Mouse (Mus musculus): ENCODE results near the gene Kmt2e. TPM values are rescaled to one million over a fixed set of nuclear protein-coding genes. Genes with fewer than 3 reads are reported as not detected.

The Kmt2e gene
- total RNA-seq, 2 experiments from 2014 or later: 20.5 to 24.2 TPM

DNA sequence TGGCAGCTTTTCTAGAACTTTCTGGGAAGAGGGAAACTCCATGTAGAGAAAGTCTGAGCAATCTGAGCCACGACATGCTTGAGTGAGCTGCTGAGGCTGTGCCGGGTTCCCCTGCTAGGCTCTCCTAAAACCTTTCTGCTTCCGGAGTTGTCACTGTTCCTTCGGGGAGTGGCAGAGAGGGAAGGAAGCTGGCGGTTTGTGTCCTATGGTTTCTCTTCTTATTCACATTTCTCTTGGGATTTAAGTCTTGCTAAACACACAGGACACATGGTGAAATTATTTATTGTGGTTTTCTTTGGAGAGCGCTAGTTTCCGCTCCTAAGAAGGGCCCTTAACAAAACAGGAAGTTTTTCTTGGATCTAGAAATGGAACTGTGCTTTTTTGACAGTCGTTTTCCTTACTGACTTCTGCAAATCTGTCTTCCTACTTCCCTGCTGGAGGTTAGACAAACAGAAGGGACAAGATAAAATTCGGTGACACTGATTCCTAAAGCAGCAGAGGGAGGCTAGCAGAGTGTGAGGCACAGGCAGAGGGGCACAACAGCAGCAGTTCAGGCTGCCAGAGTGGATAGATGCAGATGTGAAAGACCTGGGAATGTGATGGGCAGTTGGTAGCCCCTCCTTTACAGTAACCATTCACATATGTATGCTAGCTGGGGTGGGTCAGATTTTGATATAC, 24.1 kb upstream of the Kmt2e start:
- no peak for DNase-seq

DNA sequence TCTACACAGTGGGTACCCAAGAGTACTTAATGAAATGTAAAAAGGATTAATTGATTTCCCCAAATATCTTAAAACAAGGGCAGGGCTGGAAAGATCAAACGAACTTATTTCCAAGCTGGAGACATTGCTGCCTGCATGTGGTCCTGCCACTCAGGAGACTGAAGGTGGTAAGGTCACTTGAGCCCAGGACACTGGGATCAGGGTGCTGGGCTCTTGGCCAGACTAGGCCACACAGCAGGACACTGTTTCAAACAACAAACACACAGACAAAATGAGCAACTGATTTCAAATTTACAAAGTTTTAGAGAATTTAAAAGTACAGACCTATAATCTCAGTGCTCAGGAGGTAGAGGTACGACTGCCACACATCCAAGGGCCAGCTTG, 23.5 kb upstream of the Kmt2e start:
- peak; percentile 59 for DNase-seq

DNA sequence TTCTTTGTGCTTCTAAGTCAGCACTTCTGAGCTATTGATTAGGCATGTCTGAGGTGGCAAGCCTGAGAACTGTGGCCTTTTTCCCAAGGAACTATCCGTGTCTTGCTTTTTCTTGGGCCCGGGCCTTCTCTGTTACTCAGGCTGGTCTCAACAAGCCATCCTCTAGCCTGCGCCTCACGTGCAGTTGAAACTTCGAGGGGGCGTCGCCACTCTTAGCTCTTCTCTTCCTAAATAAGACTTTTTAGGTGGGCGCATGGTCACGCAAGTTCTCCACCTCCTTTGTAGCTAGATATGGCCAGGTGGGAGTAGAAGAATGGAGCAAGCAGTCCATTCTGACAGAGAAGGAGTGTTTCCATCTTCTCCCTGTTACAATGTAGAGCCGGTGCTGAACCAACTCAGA, 22.6 kb upstream of the Kmt2e start:
- DNase-seq: no peak

DNA sequence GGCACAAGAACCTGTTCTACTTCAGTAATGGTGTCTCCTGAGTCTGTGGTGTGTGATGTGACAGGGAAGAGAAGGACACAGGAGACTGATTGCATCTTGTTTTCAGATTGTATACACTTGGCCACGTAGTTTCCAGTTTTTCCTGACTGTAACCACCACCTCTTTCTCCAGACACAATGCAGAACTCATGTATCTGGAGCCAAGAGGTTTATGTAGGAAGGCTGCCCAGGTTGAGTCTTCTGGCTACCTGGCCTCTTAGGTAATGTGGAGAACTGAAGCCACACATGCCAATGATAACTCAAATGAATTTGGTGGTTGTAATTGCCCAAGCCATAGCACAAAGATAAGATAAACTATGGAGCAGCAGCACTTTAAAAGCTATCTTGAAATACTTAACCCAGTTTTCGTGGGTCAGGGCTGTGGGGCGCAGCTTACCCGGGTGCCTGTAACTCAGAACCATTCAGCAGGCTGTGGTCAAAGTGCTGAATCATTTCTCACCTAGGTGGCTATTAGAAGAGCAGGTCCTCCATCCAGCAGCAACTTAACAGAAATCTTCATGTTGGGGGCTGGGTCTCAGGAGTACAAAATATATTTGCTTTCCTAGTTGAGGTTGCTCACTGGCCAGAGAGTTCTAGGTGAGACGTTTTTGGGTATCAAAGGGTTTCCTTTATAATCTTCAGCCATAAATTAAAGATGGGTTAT, 21.8 kb upstream of the Kmt2e start:
- no peak for DNase-seq

DNA sequence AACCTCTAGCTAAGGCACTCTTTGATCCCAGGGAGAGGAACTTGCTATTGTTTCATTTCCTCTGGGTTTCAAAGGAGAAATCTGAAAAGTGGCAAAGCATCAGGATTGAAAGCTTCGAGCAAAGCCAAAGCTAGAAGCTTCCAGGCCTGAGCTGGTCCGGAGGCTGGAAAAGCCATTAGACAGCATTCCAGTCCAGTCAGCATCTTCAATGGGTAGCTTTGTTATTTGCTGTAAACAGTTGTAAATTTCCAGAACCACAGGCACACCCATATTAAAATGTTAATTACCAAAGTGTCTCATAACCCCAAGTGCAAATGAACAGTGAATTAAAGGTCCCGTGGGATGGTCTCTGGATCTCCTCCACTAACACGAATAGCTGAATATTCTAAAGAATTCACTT, 21.2 kb upstream of the Kmt2e start:
- no peak for DNase-seq

DNA sequence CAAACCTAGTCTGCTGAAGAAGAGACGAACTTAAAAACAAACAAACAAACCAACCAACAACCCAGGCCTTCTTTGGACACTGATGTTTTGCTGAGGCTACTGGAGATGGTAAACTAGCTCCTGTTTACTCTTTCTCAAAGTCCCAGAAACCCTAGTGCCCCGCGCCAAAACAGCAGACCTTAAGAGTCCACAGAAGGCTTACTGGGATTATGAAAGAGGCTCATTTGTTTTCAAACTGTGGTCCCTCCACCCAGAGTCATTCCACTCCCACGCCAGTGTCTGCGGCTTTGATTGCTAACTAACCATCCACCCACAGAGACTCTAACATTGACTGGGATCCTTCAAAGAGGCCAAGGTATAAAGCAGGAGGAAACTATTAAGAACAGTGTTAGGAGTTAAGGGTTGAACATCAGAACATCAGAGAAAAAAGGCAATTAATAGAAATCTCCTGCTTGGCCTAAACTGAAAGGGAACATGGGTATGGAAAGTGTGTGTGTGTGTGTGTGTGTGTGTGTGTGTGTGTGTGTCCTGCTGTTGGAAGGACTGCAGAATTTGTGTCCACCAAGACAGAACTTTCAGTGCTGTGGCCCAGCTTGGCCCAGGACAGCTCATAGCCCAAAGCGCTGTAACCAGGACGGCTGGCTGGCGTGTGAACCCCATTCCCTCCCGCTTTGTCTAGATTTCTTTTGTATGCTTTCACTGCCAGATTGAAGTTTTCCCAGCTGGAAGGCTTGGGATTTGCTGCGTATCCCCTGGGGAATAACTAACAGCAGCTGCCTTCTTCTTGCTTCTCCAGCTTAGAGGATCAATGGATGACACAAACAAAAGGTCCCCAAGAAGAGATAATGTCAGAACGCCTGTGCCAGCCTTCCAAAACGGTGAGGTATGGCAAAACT, 20.4 kb upstream of the Kmt2e start:
- peak; percentile 77 for DNase-seq

DNA sequence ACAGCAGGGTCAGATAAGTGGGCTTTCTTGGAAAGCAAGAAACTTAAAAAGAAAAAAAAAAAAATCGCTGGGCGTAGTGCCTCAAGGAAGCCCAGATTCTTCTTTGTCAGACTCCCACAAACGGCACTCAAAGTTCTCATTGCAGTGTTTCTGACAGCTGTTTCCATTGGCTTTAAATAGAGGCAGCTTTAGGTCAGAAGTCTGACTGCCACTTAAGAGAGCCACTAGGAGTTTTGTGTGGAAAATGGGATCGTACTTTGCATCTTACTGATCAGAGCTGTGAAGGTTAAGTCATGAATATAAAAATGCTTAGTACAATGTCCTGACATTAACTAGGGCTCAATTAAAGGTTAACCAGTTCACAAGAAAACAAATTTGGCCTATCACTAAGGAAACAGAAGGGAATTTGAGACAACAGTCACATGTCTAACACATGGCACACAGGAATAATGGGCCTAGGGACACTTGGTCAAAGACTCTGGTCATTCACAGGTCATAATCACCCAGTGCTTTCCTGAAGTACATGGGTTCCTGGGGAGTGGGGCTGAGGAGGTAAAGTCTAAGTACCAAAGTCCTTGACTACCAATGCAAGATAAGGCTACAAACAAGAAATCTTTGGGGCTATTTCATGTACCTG, 19.6 kb upstream of the Kmt2e start:
- no peak for DNase-seq

DNA sequence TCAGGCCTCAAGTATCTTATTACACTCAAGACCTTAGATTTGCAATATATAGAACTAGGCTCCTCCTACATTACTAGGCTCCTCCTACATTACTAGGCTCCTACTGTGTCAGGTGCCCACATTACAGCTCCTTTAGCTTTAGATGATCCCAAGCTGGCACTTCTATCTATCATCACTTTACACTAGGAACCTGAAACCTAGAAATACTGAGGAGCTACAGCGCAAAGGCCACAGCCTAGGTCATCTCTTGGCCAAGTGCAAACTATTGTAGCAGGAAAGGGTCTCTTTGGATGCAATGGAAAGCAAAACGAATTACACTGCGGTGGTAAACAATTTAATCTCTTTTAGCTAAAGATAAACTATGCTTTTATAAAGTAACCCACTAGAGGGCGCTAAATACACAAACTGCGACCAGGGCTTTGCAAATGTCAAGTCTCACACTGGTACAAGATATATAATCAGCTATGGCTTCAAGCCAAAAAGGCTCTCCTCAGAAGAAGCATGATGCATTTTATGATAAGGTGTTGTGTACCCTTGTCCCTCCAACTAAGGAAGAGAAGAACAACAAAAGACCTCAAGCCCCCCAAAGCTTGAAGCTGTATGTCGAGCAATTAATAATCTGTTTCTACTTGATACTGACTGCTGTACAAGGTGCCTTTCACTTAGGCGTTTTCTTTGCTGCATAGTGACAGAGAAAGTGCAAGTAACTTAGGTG, 18.5 kb upstream of the Kmt2e start:
- no peak for DNase-seq

DNA sequence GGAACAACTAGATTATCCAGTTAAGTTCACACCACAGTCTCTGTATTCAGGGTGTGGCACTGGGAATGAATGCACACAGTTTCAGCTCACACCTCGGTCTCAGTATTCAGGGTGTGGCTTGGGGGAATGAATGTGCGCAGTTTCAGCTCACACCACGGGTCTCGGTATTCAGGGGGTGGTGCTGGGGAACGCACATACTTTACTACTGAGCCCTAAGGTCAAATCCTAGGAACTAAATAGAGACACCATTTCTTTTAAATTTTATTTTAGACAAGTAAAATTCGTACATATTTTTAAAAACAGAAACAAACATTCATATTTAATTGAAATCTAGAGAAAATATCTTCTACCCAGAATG, 18.0 kb upstream of the Kmt2e start:
- DNase-seq: no peak

DNA sequence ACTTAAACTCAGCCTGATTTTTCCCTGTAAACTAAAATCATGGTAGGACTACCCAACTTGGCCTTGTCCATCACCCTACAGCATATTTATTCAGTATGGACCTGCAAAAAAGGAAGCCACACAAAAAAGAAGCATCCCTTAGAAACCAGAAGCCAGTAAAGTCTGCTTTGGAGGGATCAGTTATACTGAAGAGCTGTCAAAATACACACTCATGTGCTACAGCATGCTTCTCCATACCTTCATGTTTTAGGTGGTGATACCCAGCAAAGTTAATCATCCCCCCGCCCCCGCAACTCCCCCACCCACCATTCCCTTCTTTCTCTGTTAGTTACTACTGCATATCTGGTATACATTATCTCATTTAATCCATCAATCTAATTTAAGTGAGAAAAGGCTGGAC, 16.5 kb upstream of the Kmt2e start:
- DNase-seq: no peak

DNA sequence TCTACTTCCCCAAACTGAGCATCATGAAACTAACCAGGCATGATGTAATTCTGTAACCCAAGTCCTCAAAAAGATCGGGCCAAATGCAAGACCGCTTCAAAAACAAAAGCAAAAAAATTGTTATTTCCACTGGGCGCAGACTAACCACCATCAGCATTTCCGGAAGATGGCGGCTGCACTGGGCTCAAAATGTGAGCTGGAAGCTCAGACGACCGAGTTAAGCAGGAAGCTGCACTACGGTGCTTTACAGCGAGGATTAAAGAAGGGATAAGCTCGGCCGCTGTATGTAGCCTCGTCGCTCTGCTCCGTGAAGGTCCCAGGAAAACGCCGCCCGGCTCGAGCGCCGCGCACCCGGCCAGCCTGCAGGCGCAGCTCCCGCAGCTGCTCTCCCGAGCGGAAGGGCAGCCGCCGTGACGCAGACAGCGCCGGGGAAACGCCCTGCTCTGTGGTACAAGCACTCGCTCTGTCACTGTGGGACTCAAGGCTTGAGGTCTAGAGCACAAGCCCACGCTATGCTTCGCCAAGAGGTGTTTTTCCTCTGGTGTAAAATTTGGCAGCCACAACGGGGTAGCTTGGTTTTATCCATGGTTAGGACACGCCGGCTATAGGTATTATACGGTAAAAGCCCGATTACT, 16.0 kb upstream of the Kmt2e start:
- DNase-seq: peak; percentile 89

DNA sequence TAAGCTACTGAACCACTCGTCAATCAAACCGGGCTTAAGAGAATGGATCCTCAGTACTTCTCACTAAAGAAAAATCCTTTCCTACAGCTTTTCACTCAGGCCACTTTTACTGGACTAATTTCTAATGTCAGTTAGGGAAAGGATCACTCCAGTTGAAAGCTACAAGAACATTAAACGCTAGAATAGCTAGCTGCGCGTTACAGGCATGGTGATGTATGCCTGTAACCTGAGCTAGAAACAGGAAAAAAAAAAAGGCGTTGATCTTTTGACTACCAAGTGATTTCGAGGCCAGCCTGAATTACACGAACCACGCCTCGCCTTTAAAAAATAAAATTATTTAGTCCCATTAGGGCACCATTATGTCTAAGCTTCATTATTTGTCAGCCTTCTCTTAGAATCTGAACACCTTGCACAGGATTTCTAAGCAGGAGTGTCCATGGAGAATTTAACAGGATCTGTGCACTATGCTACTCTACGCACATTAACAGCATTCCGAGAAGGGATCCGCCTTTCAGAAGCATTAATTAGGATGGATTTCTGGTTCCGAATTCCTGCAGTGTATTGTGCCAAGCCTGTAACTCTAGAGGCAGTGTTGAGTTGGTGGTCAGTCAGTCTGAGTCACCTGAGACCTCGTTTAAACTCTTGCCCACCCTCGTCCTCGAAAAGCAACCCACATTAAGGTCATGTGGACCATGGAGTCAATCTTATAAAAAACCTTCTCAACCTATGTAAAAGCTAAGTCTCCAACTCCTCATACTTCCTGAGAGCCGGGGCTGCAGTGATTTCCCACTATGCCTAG, 15.2 kb upstream of the Kmt2e start:
- no peak for DNase-seq

DNA sequence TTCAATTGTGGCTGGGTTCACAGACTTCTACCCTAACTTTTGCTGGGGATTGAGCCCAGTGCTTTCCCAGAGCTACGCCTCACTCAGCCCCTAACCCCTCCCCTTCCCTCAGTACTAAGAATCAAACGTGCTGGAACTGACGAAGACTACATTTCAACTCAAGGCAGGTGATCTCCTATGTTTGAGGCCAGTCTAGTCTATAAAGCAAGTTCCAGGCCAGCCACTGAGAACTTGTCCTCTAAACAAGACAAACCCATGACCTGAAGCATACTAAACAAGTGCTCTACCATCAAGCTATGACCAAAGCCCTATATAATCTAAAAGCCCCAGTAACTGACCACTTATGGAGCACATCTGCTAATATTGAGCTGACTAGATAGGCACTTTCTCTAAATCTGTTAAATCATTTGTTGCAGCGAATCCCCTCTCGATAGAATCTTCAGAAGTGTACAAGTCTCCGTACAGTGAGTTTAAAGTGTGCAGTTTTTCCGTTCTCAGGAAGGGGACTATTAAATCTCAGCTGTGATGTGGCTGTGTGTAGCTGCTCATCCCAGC, 14.5 kb upstream of the Kmt2e start:
- no peak for DNase-seq

DNA sequence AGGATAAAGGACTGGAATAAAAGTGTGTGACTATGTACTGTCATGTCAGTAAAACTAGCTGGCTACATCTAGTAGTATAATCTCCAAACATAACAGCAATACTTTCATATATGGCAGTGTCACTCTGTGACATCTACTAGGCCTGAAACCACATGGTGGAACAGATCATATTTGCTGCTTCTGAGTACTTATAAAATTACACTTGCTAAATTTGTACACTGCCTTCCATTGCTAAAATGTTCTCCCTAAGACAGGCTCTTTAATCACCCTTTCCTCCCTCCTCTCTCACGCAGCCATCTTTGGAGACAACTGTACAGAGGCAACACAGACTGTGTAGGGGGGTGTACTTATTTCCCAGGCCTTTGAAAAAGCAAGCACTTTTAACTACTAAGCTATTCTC, 13.8 kb upstream of the Kmt2e start:
- DNase-seq: no peak

DNA sequence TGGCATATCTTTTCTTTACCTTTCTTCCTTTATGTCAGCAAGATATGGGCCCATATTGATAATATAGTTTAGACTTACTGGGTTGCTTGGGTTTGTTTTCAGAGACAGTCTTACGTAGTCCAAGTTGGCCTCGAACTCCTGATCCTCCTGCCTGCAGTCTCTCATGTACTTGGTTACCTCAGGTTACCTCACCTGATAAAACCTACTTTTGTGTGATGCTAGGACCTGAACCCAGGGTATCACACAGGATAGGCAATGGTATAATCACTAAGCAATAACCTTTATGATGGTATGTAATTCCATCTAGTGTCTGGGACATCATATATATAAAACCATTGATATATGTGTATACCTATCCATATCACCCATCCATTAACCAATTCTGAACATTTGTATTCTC, 12.8 kb upstream of the Kmt2e start:
- no peak for DNase-seq

DNA sequence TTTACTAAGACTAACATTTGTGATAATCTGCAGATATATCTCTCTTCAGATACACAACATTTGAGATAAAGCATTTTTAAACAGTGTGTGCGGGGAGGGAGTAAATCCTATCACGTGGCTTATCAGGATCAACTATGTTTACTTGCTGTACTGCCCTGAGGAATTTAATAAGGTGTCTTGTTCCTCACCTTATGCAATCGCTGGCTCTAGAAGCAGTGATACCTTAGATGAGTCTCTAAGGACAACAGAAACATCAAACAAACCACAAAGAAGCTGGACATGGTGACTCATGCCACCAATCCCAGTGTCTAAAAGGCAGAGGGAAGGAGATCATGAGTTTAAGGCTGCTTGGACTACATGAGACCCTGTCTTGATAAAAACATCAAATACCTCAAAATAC, 11.2 kb upstream of the Kmt2e start:
- no peak for DNase-seq

DNA sequence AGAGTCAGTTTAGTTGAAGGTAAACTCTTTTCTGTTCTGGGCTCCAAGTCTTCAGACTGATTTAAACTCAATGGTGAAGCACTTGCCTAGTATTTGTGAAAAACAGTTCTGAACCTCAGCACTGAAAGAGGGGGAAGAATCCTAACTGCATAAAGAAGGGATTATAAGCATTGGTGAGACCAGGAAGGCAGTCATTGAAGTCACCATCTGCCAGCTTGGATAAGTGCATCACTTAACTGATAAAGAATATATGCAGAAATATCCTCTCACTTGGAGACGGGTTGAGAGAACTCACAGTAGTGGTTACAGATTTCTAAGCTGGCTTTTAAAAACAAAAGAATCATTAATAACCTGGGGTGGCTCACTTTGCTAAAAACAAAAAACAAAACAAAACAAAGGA, 6.7 kb upstream of the Kmt2e start:
- no peak for DNase-seq

DNA sequence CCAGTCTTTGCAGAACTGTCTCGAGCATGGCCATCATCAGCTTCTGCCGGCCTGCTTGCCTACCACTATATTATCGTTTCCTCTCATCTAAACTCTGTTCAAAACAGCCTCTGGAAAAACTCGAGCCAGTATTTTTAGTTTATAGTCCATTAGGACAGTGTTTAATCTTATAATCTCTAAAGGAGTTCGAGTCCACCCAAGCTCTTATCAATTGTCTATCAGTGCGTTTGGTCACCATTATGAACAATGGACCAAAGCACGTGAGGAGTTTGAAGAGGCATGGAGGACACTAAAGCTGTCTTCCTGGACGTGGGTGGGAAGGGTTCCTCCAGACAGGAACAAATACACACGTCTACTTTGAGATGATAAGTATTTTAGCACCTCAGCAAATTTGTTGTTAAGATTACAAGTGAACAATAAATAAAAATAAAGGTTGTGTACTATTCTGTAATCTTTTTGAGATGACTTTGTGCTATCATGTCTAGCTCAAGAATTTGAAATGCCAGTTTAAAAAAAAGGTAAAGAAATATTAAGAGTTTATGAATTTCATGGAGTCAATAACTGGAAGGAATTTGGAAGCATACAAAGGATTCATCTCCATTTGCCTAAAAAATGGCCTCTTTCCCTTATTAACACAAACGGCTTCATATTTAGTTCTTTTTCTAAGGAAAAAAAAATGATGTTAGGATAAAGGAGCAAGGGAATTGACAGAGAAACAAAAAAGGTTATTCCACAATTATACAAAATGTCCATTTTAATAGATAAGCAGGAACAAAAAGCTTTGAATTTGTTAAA, 3.0 kb upstream of the Kmt2e start:
- DNase-seq: no peak

DNA sequence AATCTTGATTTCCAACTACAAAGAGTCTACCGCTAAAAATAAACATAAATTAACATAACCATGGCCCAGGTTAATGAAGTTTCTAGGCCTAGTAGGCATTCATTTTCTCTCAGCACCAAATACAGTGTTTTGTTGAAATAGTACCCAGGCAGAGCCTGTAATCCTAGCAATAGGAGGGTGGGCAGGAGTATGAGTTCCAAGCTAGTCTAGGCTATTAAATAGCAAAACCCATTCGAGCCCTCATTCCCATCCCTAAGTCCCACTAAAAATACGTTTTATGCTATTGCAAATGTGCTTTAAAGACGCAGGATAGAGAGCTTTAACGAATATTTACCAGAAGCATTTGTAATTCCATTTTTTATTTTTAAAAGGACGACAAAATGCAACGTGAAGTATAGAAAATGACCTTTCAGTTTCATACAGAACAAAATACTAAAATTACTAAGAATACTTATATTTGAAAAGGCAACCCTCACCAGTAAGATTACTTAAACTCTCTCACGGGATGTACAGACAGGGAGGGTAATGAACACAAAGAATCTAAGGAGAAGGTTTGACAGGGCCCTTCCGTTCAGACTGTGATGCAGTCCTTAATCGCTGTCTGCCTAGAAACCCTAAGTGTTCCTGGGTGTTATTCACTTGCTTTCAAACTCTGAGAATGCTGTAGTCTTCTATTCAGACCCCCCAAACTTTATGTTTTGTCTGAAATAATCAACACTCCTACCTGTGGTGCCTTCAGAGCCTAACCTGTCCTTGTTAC, 2.1 kb upstream of the Kmt2e start:
- DNase-seq: no peak
